Mouse (Mus musculus): ENCODE data around the gene Trim17. TPM values are rescaled to one million over a fixed set of nuclear protein-coding genes. Genes with fewer than 3 reads are reported as not detected.
A peak's percentile ranks its signal among the peaks of the same experiment; 100 is the strongest.

Gene Trim17
- total and polyA plus RNA-seq, 3 experiments = 0.50 to 0.82 TPM; not detected in 1

- TF ChIP-seq USF2 (IDR thresholded peaks at IDR 0.05; ENCODE audit: borderline replicate concordance in 1 of 2, insufficient read depth in 1 of 2, low read depth in 1 of 2, low read length in 2 of 2) (no peak), RAD21 (IDR thresholded peaks at IDR 0.05; ENCODE audit: low read depth, low read length) (no peak), ZMIZ1 (IDR thresholded peaks at IDR 0.05; ENCODE audit: low read depth, low read length) (0 out of 2 replicates have a peak, but pooled peaks have one; percentile 27), MEF2A (IDR thresholded peaks at IDR 0.05; ENCODE audit: extremely low read depth, insufficient replicate concordance, low read depth, low read length, poor library complexity, severe bottlenecking) (no peak), GATA1 (IDR thresholded peaks at IDR 0.05; ENCODE audit: low read depth, low read length) (no peak), KAT2A (conservative IDR thresholded peaks at IDR 0.05; ENCODE audit: low read depth, low read length) (no peak), TAL1 (IDR thresholded peaks at IDR 0.05; ENCODE audit: low read length) (no peak)
These were observed 49.6 kb upstream of the Trim17 start (continued) for GRCm38 (mm10) chr11:58904838-58905237.

GRCm38 (mm10) chr11:58913776-58914175 lies 40.7 kb upstream of the Trim17 start:
- Histone ChIP-seq H3K36me3 (ENCODE audit: control insufficient read depth in 1 of 2, insufficient read depth in 2 of 2, low read length in 2 of 2) (peaks cover 0 to 16% of the 10 kb centered on the region in 2 experiments; a peak in 2 of 4 replicates), H3K4me1 (ENCODE audit: control insufficient read depth in 1 of 2, insufficient read depth in 2 of 2, low read length in 2 of 2) (peaks cover 8 to 24% of the 10 kb centered on the region in 2 experiments), H3K9ac (ENCODE audit: control insufficient read depth, low read depth, low read length, poor library complexity, severe bottlenecking) (no peak overlapping the region; the same call in 1 of the 2 replicates), H3K4me3 (ENCODE audit: control insufficient read depth in 1 of 2, insufficient read depth in 1 of 2, low read depth in 2 of 2, low read length in 2 of 2) (no peak overlapping the region), H3K79me2 (ENCODE audit: control insufficient read depth, insufficient read depth, low read length, poor library complexity) (no peaks in the 10 kb centered on the region), H3K9me3 (replicated peaks; ENCODE audit: insufficient read depth, low read length) (no peaks in the 10 kb centered on the region), H3K27me3 (ENCODE audit: control insufficient read depth in 1 of 2, insufficient read depth in 2 of 2, low read length in 2 of 2) (no peaks in the 10 kb centered on the region; a peak in 1 of 4 replicates), H3K27ac (ENCODE audit: control insufficient read depth, low read depth, low read length) (no peak overlapping the region)
- no peak for TF ChIP-seq MAZ (IDR thresholded peaks at IDR 0.05; ENCODE audit: low read depth, low read length)
- no peak for DNase-seq (ENCODE audit: low read depth, low spot score)

GRCm38 (mm10) chr11:58914461-58915028 lies 39.9 kb upstream of the Trim17 start:
- H3K27me3 ChIP-seq (ENCODE audit: control insufficient read depth in 1 of 2, insufficient read depth in 2 of 2, low read length in 2 of 2) = no peaks in the 10 kb centered on the region; a peak in 1 of 4 replicates
- H3K9ac ChIP-seq (ENCODE audit: control insufficient read depth, low read depth, low read length, poor library complexity, severe bottlenecking) = peak overlapping the region; percentile 73
- H3K9me3 ChIP-seq (replicated peaks; ENCODE audit: insufficient read depth, low read length) = no peaks in the 10 kb centered on the region
- H3K27ac ChIP-seq (ENCODE audit: control insufficient read depth, low read depth, low read length) = no peak overlapping the region
- no peaks in the 10 kb centered on the region for H3K79me2 ChIP-seq (ENCODE audit: control insufficient read depth, insufficient read depth, low read length, poor library complexity)
- DNase-seq (ENCODE audit: low read depth, low spot score) = peak; percentile 83
- peak overlapping the region; percentile 29 to 86 for H3K4me3 ChIP-seq (ENCODE audit: control insufficient read depth in 1 of 2, insufficient read depth in 1 of 2, low read depth in 2 of 2, low read length in 2 of 2)
- H3K4me1 ChIP-seq (ENCODE audit: control insufficient read depth in 1 of 2, insufficient read depth in 2 of 2, low read length in 2 of 2) = peaks cover 8 to 24% of the 10 kb centered on the region in 2 experiments
- H3K36me3 ChIP-seq (ENCODE audit: control insufficient read depth in 1 of 2, insufficient read depth in 2 of 2, low read length in 2 of 2) = peaks cover 0 to 16% of the 10 kb centered on the region in 2 experiments; a peak in 2 of 4 replicates
- TF ChIP-seq KAT2A (conservative IDR thresholded peaks at IDR 0.05; ENCODE audit: low read depth, low read length) (no peak), NELFE (IDR thresholded peaks at IDR 0.05; ENCODE audit: low read depth, low read length) (peak; percentile 38; the same call in 1 of the 2 replicates), RAD21 (IDR thresholded peaks at IDR 0.05; ENCODE audit: low read depth, low read length) (peak; percentile 62), CTCF (IDR thresholded peaks at IDR 0.05 in 2 of 3, conservative IDR thresholded peaks at IDR 0.05 in 1 of 3; ENCODE audit: control insufficient read depth in 1 of 3, insufficient read depth in 1 of 3, low read depth in 2 of 3, low read length in 3 of 3, poor library complexity in 1 of 3, severe bottlenecking in 1 of 3) (peak; percentile 50 to 72 (median 71)), TBP (IDR thresholded peaks at IDR 0.05; ENCODE audit: low read depth, low read length) (0 out of 2 replicates have a peak, but pooled peaks have one; percentile 33), MYB (IDR thresholded peaks at IDR 0.05; ENCODE audit: low read depth, low read length) (0 out of 2 replicates have a peak, but pooled peaks have one; percentile 16), NRF1 (IDR thresholded peaks at IDR 0.05; ENCODE audit: insufficient read depth, low read depth, low read length, poor library complexity, severe bottlenecking) (no peak), SIN3A (IDR thresholded peaks at IDR 0.05; ENCODE audit: low read length) (peak; percentile 67; the same call in 1 of the 2 replicates), ZC3H11A (IDR thresholded peaks at IDR 0.05; ENCODE audit: low read depth, low read length) (peak; percentile 40; the same call in 1 of the 2 replicates), SMC3 (IDR thresholded peaks at IDR 0.05; ENCODE audit: low read depth, low read length) (peak; percentile 46)

Measured in MEL (cell line).